In the genomic region with DNA sequence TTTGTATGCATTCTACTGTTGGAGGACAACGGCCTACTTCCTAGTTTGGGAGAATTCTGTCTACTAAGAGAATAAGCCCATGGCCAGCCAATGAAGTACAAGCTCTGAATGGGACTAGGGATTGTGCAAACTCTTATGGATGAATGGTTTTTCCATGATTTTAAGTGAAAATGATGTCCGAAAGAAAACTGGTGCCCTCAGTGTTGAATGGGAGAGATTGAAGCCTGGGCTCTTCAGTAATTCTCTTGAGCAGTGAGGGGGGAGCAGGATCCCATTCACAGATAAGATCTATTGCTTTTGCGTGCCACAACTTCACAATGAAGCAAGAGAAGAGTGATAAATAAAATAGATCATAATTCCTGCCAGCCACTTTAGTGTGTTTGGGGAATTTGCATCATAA, we compare ENCODE assay signal across 19 mouse cellular contexts.
"Had no signal": no experiment of that assay in that cellular context is flagged by ENCODE, and none has a peak within 500 bp of the region (broad histone marks: within the 10 kb centered on the region; RNA-seq: fewer than 3 reads in every experiment).

No protein-coding gene starts in this region.

- H3K27me3 ChIP-seq: liver, embryonic 13.5 days; liver, embryonic 15.5 days; lung, embryonic 15.5 days; megakaryocyte, embryonic 14.5 days; midbrain, embryonic 12.5 days; midbrain, embryonic 15.5 days; stomach, embryonic 15.5 days had no signal

- ATAC-seq: liver, postnatal 0 days; lung, postnatal 0 days; midbrain, embryonic 15.5 days had no signal

- H3K36me3 ChIP-seq: liver, embryonic 13.5 days; liver, embryonic 15.5 days; lung, embryonic 15.5 days; midbrain, embryonic 12.5 days; midbrain, embryonic 15.5 days; stomach, embryonic 15.5 days had no signal

- H3K4me3 ChIP-seq: liver, embryonic 13.5 days; liver, embryonic 15.5 days; lung, embryonic 15.5 days; megakaryocyte, embryonic 14.5 days; midbrain, embryonic 12.5 days; midbrain, embryonic 15.5 days; stomach, embryonic 15.5 days had no signal

- H3K9me3 ChIP-seq: liver, embryonic 15.5 days; lung, embryonic 15.5 days; midbrain, embryonic 12.5 days; midbrain, embryonic 15.5 days; stomach, embryonic 15.5 days had no signal

- DNase-seq: liver, embryonic 13.5 days; liver, postnatal 0 days; lung, adult 2 months; lung, postnatal 14 days; lung, postnatal 36 days; right cerebral cortex, postnatal 14 days; thymus, adult 2 months; thymus, postnatal 25 days; thymus, postnatal 4 days had no signal

- H3K27ac ChIP-seq: liver, embryonic 13.5 days; liver, embryonic 15.5 days; lung, embryonic 15.5 days; macrophage; midbrain, embryonic 12.5 days; midbrain, embryonic 15.5 days; stomach, embryonic 15.5 days; stomach, postnatal 0 days had no signal

- H3K9ac ChIP-seq: liver, embryonic 13.5 days; liver, embryonic 15.5 days; liver, postnatal 0 days; lung, embryonic 15.5 days; midbrain, embryonic 12.5 days; midbrain, embryonic 15.5 days; stomach, embryonic 15.5 days had no signal

- H3K4me2 ChIP-seq: liver, embryonic 11.5 days; liver, embryonic 13.5 days; liver, embryonic 15.5 days; lung, embryonic 15.5 days; midbrain, embryonic 12.5 days; midbrain, embryonic 15.5 days; stomach, embryonic 15.5 days had no signal

- H3K4me1 ChIP-seq: liver, embryonic 13.5 days; liver, embryonic 15.5 days; lung, embryonic 15.5 days; megakaryocyte, embryonic 14.5 days; midbrain, embryonic 12.5 days; midbrain, embryonic 15.5 days; stomach, embryonic 15.5 days had no signal
